In the genomic region with DNA sequence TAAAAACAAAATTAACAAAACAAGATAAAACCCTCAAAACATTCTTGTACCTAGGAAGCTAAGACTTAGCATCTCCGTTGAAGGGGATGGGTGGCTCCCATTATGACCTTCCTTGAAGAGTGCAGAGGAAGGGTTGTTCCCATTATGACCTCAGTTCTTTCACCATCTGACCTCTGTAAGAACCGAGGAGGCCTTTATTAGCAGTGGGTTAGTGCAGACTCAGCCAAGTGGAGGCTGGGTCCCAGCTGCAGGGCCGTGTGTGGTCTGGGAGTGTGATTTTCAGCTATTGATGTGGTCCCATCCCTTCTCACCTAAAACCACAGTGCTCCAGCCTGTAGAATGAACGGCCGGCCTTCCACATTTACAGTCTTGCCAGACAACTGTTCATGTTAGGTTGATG, we compare ENCODE assay signal across 17 mouse cellular contexts.
"Had no signal": no experiment of that assay in that cellular context is flagged by ENCODE, and none has a peak within 500 bp of the region (broad histone marks: within the 10 kb centered on the region; RNA-seq: fewer than 3 reads in every experiment).

No protein-coding gene starts in this region.

- H3K9me3 ChIP-seq: megakaryocyte, embryonic 14.5 days; midbrain, embryonic 10.5 days; midbrain, embryonic 12.5 days; neural tube, embryonic 12.5 days had no signal

- H3K27me3 ChIP-seq: midbrain, embryonic 12.5 days; neural tube, embryonic 12.5 days had no signal

- DNase-seq: lung, adult 18-20 months; lung, embryonic 14.5 days; lung, postnatal 14 days; lung, postnatal 4 days; midbrain, embryonic 14.5 days; right cerebral cortex, postnatal 25 days; right cerebral cortex, postnatal 4 days; spleen, adult 18-20 months; thymus, adult 18-20 months; thymus, postnatal 14 days; thymus, postnatal 36 days had no signal

- H3K4me1 ChIP-seq: midbrain, embryonic 10.5 days; midbrain, embryonic 12.5 days; neural tube, embryonic 12.5 days had no signal

- ATAC-seq: midbrain, embryonic 16.5 days had no signal

- H3K27ac ChIP-seq: liver, embryonic 14.5 days; midbrain, embryonic 10.5 days; midbrain, embryonic 12.5 days; neural tube, embryonic 12.5 days had no signal

- H3K9ac ChIP-seq: liver, embryonic 14.5 days; lung, embryonic 14.5 days; midbrain, embryonic 12.5 days; neural tube, embryonic 12.5 days had no signal

- H3K36me3 ChIP-seq: midbrain, embryonic 10.5 days; midbrain, embryonic 12.5 days; neural tube, embryonic 12.5 days had no signal

- H3K4me2 ChIP-seq: lung, embryonic 14.5 days; midbrain, embryonic 12.5 days; neural tube, embryonic 12.5 days had no signal

- H3K4me3 ChIP-seq: megakaryocyte, embryonic 14.5 days; midbrain, embryonic 10.5 days; midbrain, embryonic 12.5 days; neural tube, embryonic 12.5 days had no signal
